Mouse (Mus musculus) kidney, postnatal 14 days (tissue): ENCODE measurements at regions not wholly inside any gene's neighbourhood (a gene's known extent, or its start where the extent isn't known, plus 50 kb on each side); places are given as distances from the start of the nearest gene placed in this dataset.

Experiments used
- DNase-seq: peaks from one replicate; pipeline ENCODE4 v3.0.0; 2022; ENCODE audit warnings: mixed read lengths

DNA sequence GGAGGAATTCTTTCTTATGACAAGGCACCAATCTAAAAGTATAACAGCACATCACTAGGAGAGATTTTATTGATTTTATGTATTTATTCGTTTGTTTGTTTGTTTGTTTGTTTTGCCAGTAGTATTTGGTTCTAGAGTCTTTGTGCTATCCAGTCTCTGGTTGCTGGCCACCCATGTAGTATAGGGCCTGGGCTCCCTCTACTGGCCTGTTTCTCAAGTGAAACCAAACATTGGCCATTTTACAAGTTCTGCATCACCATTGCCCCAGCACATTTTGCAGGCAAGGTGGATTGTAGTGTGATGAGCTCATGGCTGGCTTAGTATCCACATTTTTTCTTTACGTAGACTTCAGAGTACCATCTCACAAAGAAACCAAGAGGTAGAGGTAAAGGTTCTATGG, 376.9 kb upstream of the Luzp2 start:
- DNase-seq, result peak; percentile 13

DNA sequence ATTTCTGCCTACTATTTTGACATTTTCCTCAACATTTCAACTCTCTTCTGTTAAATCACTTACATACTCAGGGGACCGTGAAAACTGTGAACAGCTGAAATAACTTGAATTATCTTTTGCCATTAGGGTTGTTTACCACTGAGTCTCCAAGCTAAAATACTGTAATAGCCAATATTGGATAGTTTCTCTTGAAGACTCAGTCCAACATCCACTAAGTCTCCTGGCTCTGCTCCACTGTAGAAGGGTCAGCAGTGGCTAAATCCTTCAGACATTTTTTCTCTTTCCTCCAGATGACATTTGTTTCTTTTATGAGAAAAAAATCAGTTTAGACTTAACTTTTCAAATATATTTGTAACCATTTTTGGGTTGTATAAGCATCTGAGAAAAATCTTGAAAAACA, 344.0 kb upstream of the Luzp2 start:
- no peak for DNase-seq

DNA sequence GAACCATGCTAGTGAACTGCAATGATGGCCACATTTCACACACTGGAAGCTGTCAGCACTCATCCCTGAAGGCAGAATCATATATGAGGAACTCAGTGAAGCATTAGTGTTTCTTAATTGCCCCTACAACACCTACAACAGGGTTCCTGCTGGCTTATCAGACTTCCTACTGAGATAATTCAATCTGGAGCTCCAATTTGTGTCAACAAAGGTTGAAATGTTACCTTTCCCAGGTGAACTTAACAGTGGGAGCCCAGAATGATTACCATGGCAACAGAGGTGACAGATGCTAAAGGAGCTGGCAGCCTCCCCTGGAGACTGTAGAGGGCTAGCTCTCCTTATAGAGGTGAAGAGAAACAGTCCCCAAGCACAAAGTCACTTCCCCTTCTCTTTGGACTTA, 330.1 kb upstream of the Luzp2 start:
- no peak for DNase-seq

DNA sequence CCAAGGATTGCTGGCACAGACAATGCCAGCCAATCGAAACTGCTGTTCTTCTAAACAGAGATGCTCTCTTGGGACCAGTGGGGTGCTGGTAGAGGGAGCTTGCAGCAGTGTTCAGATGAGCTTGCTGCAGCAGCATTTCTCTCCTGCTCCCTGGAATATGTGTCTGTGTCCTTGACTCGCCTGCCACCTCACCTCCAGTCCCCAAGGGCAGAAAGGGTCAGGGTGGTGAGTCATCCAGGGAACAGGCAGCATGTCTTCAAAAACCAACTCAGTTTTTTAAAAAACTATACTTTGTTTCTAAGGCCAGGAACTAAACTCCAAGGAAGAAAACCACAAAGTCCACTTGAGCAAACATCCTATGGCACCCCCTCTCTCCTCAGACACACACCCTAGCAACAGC, 328.3 kb upstream of the Luzp2 start:
- no peak for DNase-seq

DNA sequence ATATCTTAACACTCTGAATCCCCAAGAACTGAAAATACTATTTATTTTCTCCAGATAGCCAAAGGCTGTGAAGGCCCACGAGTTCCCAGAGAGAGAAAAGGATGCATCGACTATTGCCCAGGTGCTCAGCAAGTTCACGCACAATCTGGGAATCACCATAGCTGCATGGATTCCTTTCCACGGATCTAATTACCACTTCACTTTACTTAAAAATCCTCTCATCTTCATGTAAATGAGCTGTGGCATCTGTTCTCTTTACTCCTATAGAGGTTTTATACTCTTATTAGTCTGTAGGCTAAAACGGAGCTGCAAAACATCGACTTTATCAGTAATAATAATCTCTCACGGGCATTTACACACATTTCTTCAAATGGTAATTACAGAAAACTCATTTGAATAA, 299.6 kb upstream of the Luzp2 start:
- DNase-seq, result no peak

DNA sequence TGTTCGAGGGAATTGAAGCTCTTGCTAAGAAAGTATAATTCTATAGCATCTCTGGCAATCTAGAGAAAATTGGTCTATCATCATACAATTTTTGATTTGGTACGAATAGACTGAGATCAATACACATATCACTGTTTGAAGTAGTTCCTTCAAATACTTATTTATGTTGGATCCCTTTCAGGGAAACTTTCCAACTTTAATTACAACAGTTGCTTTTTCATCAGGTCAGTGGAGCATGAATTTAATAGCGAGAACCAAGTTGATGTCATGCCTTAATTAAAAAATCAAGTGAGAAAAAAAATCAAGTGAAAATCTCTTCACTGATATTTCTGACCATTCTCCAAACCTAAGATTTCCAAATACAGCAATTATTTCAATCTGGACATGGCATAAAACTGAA, 277.9 kb upstream of the Luzp2 start:
- no peak for DNase-seq

DNA sequence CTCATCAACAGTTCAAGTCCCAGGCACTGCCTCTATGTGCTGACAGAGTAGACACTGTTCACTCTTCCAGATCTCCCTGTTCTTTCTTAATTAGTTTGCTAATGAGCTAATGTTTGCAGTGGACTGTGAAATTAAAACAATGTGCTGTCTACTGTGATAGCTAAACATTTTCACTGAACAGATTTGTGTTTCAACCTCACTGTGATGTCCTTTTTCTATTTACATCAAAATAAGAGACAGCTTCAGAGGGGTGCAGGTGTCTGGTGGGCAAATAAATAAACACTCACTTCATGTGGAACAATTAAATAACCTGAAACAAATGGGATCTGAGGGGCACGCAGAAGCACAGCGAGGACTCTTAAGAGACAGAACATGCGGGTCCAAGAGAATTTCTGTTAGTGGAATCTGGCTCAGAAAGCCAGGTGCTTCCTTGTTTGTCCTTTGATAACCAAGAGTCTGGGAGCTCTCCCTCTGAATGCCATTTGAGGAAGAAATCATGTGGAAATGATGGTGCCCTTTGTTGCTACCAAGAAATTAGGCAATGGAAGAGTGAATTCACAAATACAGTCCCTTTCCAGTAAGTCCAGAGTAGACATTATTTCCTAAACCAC, 269.6 kb upstream of the Luzp2 start:
- no peak for DNase-seq

DNA sequence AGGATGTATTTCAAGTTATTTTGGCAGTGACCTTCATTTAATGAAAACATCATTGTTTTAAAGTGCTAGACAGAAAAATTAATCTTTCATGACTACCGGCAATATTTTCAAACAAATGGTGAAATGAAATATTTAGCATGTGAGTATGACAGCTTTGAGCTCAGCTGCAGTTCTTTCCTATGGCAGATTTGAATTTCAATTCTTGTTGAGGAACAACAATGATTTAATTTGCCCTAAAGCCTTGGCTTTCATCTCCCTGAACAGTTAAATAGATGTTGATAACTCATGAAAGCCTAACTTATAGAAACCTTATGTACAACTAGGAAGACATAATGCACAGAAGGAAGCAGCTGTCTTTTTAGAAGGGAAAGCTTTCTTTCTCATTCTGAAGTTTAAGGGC, 235.5 kb upstream of the Luzp2 start:
- DNase-seq, result no peak

DNA sequence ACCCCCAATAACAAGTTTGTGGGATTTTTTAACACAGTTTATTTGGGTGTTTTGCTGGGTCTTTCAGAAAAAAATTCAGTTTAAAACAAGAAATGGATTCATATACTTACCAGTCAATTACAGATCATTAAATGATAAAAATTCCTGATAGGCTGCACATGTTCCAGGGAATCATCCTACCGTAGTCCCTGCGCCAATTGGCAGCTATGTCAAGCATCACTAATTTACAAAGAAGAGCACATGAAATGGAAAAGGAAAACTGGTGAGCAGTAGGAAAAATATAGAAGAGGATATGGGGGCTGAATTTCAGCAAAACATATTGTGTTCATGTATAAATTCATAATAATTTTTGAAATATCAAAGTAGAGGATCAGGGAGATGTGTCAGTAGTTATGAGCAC, 212.9 kb upstream of the Luzp2 start:
- DNase-seq, result no peak

DNA sequence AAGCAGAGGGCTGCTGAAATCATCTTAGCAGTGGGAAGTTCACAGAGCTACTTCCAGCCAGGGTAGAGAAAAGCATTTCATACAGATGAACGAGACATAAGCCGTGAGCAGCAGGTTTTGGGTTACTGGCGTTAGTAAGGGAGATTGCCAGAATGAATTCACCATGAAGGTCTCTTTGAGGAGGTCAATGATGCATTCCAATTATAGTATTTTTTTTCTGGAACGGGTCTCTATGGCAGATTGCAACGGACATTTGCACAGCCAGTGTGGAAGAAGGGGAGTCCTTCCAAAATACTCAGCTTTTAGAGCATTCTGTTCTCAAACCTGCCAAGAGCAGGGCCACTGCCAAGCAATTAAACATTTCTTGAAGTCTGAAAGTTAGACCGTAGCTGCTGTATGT, 201.4 kb upstream of the Luzp2 start:
- DNase-seq, result no peak

DNA sequence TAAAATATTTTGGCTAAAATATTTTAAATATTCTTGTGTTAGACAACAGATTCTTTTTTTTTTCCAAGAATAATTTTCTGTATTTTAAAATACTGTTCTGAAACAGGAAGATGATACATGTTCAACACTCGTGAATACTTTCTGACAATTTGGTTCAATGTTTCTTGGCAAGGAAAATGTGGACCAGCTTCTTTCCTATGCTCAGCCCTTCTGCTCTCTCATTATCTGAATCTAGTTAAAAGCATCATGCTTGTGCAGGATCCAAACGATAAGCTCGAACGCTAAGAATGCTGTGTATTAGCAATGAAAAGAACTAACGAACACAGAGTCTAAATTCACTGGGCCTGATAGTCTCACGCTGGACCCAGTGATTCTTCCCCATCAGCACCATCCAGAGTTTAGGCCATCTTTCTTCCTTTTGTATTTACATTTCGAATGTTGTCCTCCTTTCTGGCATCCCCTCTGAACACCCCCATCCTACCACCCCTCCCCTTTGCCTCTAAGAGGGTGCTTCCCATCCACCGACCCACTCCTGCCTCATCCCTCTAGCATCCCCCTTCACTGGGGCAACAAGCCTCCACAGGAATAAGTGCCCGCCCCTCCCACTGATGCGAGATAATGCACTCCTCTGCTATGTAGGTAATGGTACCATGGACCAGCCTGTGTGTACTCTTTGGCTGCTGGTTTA, 200.8 kb upstream of the Luzp2 start:
- DNase-seq, result no peak

DNA sequence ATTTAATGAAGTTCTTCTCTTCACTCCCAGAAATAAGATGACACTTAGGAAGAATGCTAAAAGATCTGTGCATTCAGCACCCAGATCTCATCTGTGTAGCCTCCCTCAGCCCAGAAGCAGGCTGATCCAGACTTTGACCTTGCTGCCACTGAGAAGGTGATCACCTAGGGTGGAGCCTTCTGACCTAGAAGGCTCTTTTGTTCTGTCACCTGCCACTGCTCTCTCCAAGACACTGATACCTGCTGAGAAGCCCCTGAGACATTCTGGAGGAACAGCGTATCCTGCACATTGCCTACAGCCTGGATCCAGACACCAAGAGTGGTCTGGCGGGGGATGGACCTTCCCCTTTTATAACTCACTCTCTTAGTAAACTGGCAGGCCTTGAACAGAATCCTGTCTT, 190.0 kb upstream of the Luzp2 start:
- DNase-seq, result no peak

DNA sequence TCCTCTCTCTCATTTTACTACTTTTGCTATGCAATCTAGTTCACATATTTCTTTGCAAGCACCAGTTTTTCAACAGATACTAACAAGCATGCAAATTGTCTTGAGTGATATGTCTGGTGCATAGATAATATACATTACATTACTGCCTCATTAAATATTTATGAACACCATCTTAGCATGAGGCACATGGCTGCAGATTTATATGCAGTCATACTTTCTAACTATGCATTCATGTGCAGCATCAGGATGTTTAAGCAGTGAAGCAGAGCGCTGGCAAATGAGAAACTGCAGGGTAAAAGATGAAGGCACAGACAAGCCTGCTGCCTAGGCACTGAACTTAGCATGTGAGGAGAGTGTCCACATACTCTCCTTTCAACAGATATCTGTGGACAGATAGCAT, 186.3 kb upstream of the Luzp2 start:
- no peak for DNase-seq
